Mouse (Mus musculus): ENCODE measurements around the gene Eif4b. TPM values are rescaled to one million over a fixed set of nuclear protein-coding genes. Genes with fewer than 3 reads are reported as not detected.

The Eif4b gene
- polyA plus RNA-seq, 1 experiment = 59.7 TPM

DNA sequence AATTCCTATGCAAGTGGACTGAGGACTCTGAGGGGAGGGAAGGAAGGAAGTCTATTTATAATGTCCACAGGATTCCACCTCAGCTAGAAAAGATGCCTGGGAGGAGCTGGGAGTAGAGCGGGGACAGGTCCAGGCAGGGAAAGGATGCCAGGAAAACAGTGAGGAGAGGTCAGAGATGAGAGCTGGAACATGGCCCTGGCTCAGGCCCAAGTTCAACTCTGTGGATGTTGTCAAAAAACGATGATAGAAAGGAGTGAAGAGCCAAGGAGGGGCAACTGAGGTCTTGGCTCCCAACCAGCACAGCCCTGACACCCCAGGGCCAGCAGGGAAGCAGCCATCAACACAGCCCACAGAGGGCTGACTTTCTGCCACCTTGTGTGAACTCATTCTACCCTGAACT lies 52.7 kb downstream of the Eif4b start:
- TF ChIP-seq POLR2A (IDR thresholded peaks at IDR 0.05; ENCODE audit: low read depth, low read length) (no peak), CTCF (IDR thresholded peaks at IDR 0.05; ENCODE audit: extremely low read depth, insufficient read depth, insufficient read length, insufficient replicate concordance) (no peak)
- peaks cover 43% of the 10 kb centered on the region for H3K36me3 ChIP-seq (ENCODE audit: control insufficient read depth, insufficient read depth, low read length)
- H3K27ac ChIP-seq (ENCODE audit: insufficient read depth, low read length) = no peak overlapping the region
- H3K4me3 ChIP-seq (ENCODE audit: extremely low read depth, insufficient read depth, insufficient read length) = no peak overlapping the region
- H3K4me1 ChIP-seq (ENCODE audit: control insufficient read depth, insufficient read depth, insufficient read length) = no peaks in the 10 kb centered on the region
- H3K27me3 ChIP-seq (ENCODE audit: control insufficient read depth, insufficient read depth, low read length) = no peaks in the 10 kb centered on the region
- DNase-seq (ENCODE audit: low read depth in 1 of 2, low spot score in 2 of 2) = no peak
- 68% methylated on average over 2 of the region's 2 CpGs for WGBS

DNA sequence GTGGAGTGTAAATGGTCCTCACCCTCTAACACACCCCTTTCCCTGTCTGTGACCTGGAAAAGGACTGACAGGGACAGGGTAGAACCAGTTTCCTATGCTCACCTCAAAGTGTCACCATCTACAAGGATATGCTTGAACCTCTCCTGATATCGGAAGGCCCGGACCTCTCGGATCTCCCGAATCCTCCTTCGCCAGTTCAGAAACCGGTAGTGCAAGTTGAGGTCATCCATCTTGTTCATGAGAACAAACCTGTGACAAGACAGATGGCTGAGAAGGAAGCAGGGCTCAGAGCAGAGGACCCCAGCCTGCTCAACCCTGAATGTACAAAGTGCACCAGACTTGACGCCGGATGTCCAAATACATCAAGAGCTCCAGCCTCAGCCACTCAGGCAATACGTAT lies 59.7 kb downstream of the Eif4b start:
- 93% methylated on average over 9 of the region's 9 CpGs for WGBS
- no peak for DNase-seq (ENCODE audit: low read depth in 1 of 2, low spot score in 2 of 2)
- H3K27ac ChIP-seq (ENCODE audit: insufficient read depth, low read length) = no peak overlapping the region
- H3K4me3 ChIP-seq (ENCODE audit: extremely low read depth, insufficient read depth, insufficient read length) = no peak overlapping the region
- TF ChIP-seq POLR2A (IDR thresholded peaks at IDR 0.05; ENCODE audit: low read depth, low read length) (no peak), CTCF (IDR thresholded peaks at IDR 0.05; ENCODE audit: extremely low read depth, insufficient read depth, insufficient read length, insufficient replicate concordance) (no peak)
- H3K36me3 ChIP-seq (ENCODE audit: control insufficient read depth, insufficient read depth, low read length) = peaks cover 25% of the 10 kb centered on the region
- peaks cover 2% of the 10 kb centered on the region; the same call in 1 of the 2 replicates for H3K4me1 ChIP-seq (ENCODE audit: control insufficient read depth, insufficient read depth, insufficient read length)
- H3K27me3 ChIP-seq (ENCODE audit: control insufficient read depth, insufficient read depth, low read length) = no peaks in the 10 kb centered on the region

DNA sequence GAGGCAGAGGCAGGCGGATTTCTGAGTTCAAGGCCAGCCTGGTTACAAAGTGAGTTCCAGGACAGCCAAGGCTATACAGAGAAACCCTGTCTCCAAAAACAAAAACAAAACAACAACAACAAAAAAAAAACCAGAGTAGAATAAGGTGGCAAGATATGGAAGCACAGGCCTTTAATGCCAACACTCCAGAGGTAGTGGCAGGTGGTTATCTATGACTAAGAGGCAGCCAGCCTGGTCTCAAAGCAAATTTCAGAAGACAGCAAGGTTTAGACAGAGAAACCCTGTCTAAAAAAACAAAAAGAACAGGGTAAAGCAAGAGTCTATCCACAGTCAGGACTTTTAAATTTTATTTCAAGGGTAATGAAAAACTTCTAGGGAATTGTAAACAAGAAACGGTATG lies 61.1 kb downstream of the Eif4b start:
- no peak overlapping the region for H3K27ac ChIP-seq (ENCODE audit: insufficient read depth, low read length)
- TF ChIP-seq CTCF (IDR thresholded peaks at IDR 0.05; ENCODE audit: extremely low read depth, insufficient read depth, insufficient read length, insufficient replicate concordance) = no peak
- no peak for TF ChIP-seq POLR2A (IDR thresholded peaks at IDR 0.05; ENCODE audit: low read depth, low read length)
- no peak for DNase-seq (ENCODE audit: low read depth in 1 of 2, low spot score in 2 of 2)

GRCm38 (mm10) chr15:102135522-102136128 lies 62.1 kb downstream of the Eif4b start:
- under 1% methylated on average over 35 of the region's 35 CpGs for WGBS
- no peaks in the 10 kb centered on the region for H3K27me3 ChIP-seq (ENCODE audit: control insufficient read depth, insufficient read depth, low read length)
- H3K27ac ChIP-seq (ENCODE audit: insufficient read depth, low read length) = peak overlapping the region; percentile 41; the same call in 1 of the 2 replicates

More for the DNA sequence above, 61.1 kb downstream of the Eif4b start:
- Histone ChIP-seq H3K36me3 (ENCODE audit: control insufficient read depth, insufficient read depth, low read length) (peaks cover 18% of the 10 kb centered on the region), H3K27me3 (ENCODE audit: control insufficient read depth, insufficient read depth, low read length) (no peaks in the 10 kb centered on the region), H3K4me1 (ENCODE audit: control insufficient read depth, insufficient read depth, insufficient read length) (peaks cover 2% of the 10 kb centered on the region; the same call in 1 of the 2 replicates), H3K4me3 (ENCODE audit: extremely low read depth, insufficient read depth, insufficient read length) (no peak overlapping the region)
- 95% methylated on average over 2 of the region's 2 CpGs for WGBS

GRCm38 (mm10) chr15:102136129-102136758 lies 62.7 kb downstream of the Eif4b start, which contains the start of gene Spryd3:
TSS of gene Spryd3 (minus strand) at chr15:102136234.
- Histone ChIP-seq H3K27ac (ENCODE audit: insufficient read depth, low read length) (peak within 1 kb of the TSS; percentile 75), H3K4me3 (ENCODE audit: extremely low read depth, insufficient read depth, insufficient read length) (peak within 1 kb of the TSS; percentile 85), H3K4me1 (ENCODE audit: control insufficient read depth, insufficient read depth, insufficient read length) (peaks cover 2% of the 10 kb centered on the region; the same call in 1 of the 2 replicates), H3K36me3 (ENCODE audit: control insufficient read depth, insufficient read depth, low read length) (peaks cover 11% of the 10 kb centered on the region), H3K27me3 (ENCODE audit: control insufficient read depth, insufficient read depth, low read length) (no peaks in the 10 kb centered on the region)
- TF ChIP-seq POLR2A (IDR thresholded peaks at IDR 0.05; ENCODE audit: low read depth, low read length) = no peak
- no peak for TF ChIP-seq CTCF (IDR thresholded peaks at IDR 0.05; ENCODE audit: extremely low read depth, insufficient read depth, insufficient read length, insufficient replicate concordance)
- 1% methylated on average over 48 of the region's 50 CpGs for WGBS
- peak; percentile 92 to 94 for DNase-seq (ENCODE audit: low read depth in 1 of 2, low spot score in 2 of 2)

More at GRCm38 (mm10) chr15:102135522-102136128, 62.1 kb downstream of the Eif4b start:
- peaks cover 11% of the 10 kb centered on the region for H3K36me3 ChIP-seq (ENCODE audit: control insufficient read depth, insufficient read depth, low read length)
- peak overlapping the region; percentile 85 for H3K4me3 ChIP-seq (ENCODE audit: extremely low read depth, insufficient read depth, insufficient read length)
- TF ChIP-seq POLR2A (IDR thresholded peaks at IDR 0.05; ENCODE audit: low read depth, low read length) (no peak), CTCF (IDR thresholded peaks at IDR 0.05; ENCODE audit: extremely low read depth, insufficient read depth, insufficient read length, insufficient replicate concordance) (no peak)
- H3K4me1 ChIP-seq (ENCODE audit: control insufficient read depth, insufficient read depth, insufficient read length) = peaks cover 2% of the 10 kb centered on the region; the same call in 1 of the 2 replicates
- no peak for DNase-seq (ENCODE audit: low read depth in 1 of 2, low spot score in 2 of 2)

GRCm38 (mm10) chr15:102141120-102141519 lies 67.5 kb downstream of the Eif4b start:
- no peak overlapping the region for H3K4me3 ChIP-seq (ENCODE audit: extremely low read depth, insufficient read depth, insufficient read length)
- no peak for TF ChIP-seq POLR2A (IDR thresholded peaks at IDR 0.05; ENCODE audit: low read depth, low read length)
- TF ChIP-seq CTCF (IDR thresholded peaks at IDR 0.05; ENCODE audit: extremely low read depth, insufficient read depth, insufficient read length, insufficient replicate concordance) = no peak
- no peaks in the 10 kb centered on the region for H3K4me1 ChIP-seq (ENCODE audit: control insufficient read depth, insufficient read depth, insufficient read length)
- WGBS = 90% methylated on average over 5 of the region's 5 CpGs
- DNase-seq (ENCODE audit: low read depth in 1 of 2, low spot score in 2 of 2) = no peak
- H3K27ac ChIP-seq (ENCODE audit: insufficient read depth, low read length) = no peak overlapping the region
- H3K36me3 ChIP-seq (ENCODE audit: control insufficient read depth, insufficient read depth, low read length) = no peaks in the 10 kb centered on the region
- no peaks in the 10 kb centered on the region; the same call in 1 of the 2 replicates for H3K27me3 ChIP-seq (ENCODE audit: control insufficient read depth, insufficient read depth, low read length)

Data from spleen, adult 2 months (tissue).